Mouse (Mus musculus) CH12.LX (cell line): ENCODE measurements at regions not wholly inside any gene's neighbourhood (a gene's known extent, or its start where the extent isn't known, plus 50 kb on each side); places are given as distances from the start of the nearest gene placed in this dataset.

ENCODE experiments used
- DNase-seq: peaks from one replicate; pipeline ENCODE4 v3.0.0-alpha.2; 2013; ENCODE audit errors: extremely low read depth
- H3K27ac ChIP-seq: 2 replicates; pipeline ENCODE4 v1.5.1; 2012; ENCODE audit warnings: low read depth, mild to moderate bottlenecking, control low read depth, moderate library complexity; ENCODE audit not compliant: insufficient read depth
- H3K27me3 ChIP-seq: replicated peaks from 2 replicates; pipeline ENCODE3; 2012; ENCODE audit warnings: inconsistent platforms
- H3K36me3 ChIP-seq, 2 experiments: replicated peaks in 1 of 2; 2 replicates each; pipeline versions ENCODE3 to v1.6.1; 2012; ENCODE audit warnings: inconsistent platforms in 1 of 2, low read length in 1 of 2, mild to moderate bottlenecking in 1 of 2, mixed read lengths in 1 of 2, moderate library complexity in 1 of 2; ENCODE audit not compliant: control insufficient read depth in 1 of 2, insufficient read depth in 1 of 2
- H3K4me1 ChIP-seq, 2 experiments: 2 replicates each; pipeline ENCODE4 v1.6.1; 2012; ENCODE audit warnings: inconsistent platforms in 1 of 2, moderate library complexity in 1 of 2; ENCODE audit not compliant: insufficient read depth in 2 of 2, control insufficient read depth in 1 of 2
- H3K4me2 ChIP-seq: 2 replicates; pipeline ENCODE4 v1.6.1; 2012; ENCODE audit warnings: low read depth, mild to moderate bottlenecking, control low read depth; ENCODE audit not compliant: poor library complexity, insufficient read depth, severe bottlenecking
- H3K4me3 ChIP-seq, 3 experiments: fragments of 150-350 bp in 1 of 3; sonication (generic) in 1 of 3; replicated peaks in 1 of 3; 2 replicates each; pipeline versions ENCODE3 to v1.5.1; 2011 to 2012; ENCODE audit warnings: low read depth in 2 of 3, low read length in 2 of 3, mild to moderate bottlenecking in 2 of 3, moderate library complexity in 2 of 3, control low read depth in 1 of 3, improper control_type of control experiment in 1 of 3, inconsistent platforms in 1 of 3, mixed read lengths in 1 of 3; ENCODE audit not compliant: poor library complexity in 1 of 3
- H3K79me2 ChIP-seq: replicated peaks from 2 replicates; pipeline ENCODE4 v1.6.1; 2012; ENCODE audit warnings: mild to moderate bottlenecking, moderate library complexity; ENCODE audit not compliant: control insufficient read depth, poor library complexity, insufficient read depth, severe bottlenecking; ENCODE audit errors: extremely low read depth
- H3K9ac ChIP-seq: 2 replicates; pipeline ENCODE4 v1.6.1; 2012; ENCODE audit warnings: low read depth, mild to moderate bottlenecking, control low read depth, moderate library complexity; ENCODE audit not compliant: insufficient read depth
- H3K9me3 ChIP-seq: replicated peaks from 2 replicates; pipeline ENCODE3; 2012; ENCODE audit warnings: low read length, inconsistent platforms, mixed read lengths
- BHLHE40 ChIP-seq: IDR thresholded peaks from 2 replicates; pipeline ENCODE4 v1.6.1; 2011; ENCODE audit warnings: mild to moderate bottlenecking, low read depth, low read length, improper control_type of control experiment
- CHD1 ChIP-seq: IDR thresholded peaks from 2 replicates; pipeline ENCODE4 v1.6.1; 2012; ENCODE audit warnings: low read depth, low read length, improper control_type of control experiment, inconsistent platforms
- E2F4 ChIP-seq: IDR thresholded peaks from 2 replicates; pipeline ENCODE4 v1.6.1; 2011; ENCODE audit warnings: low read depth, low read length, improper control_type of control experiment; ENCODE audit not compliant: insufficient replicate concordance
- EP300 ChIP-seq: IDR thresholded peaks from 2 replicates; pipeline ENCODE4 v1.6.1; 2011; ENCODE audit warnings: low read length, improper control_type of control experiment
- ETS1 ChIP-seq: conservative IDR thresholded peaks from 2 replicates; pipeline ENCODE4 v1.6.1; 2012; ENCODE audit warnings: low read depth, mild to moderate bottlenecking, inconsistent platforms, low read length, improper control_type of control experiment, moderate library complexity
- GABPA ChIP-seq: IDR thresholded peaks from 2 replicates; pipeline ENCODE4 v1.6.1; 2012; ENCODE audit warnings: low read depth, low read length, improper control_type of control experiment, inconsistent platforms; ENCODE audit not compliant: insufficient replicate concordance
- IRF4 ChIP-seq: IDR thresholded peaks from 2 replicates; pipeline ENCODE4 v1.6.1; 2014; ENCODE audit warnings: low read depth, mild to moderate bottlenecking, inconsistent platforms, low read length, improper control_type of control experiment
- KAT2A ChIP-seq: IDR thresholded peaks from 2 replicates; pipeline ENCODE4 v1.6.1; 2012; ENCODE audit warnings: low read length, improper control_type of control experiment, inconsistent platforms; ENCODE audit not compliant: insufficient replicate concordance
- MAZ ChIP-seq: IDR thresholded peaks from 2 replicates; pipeline ENCODE4 v1.6.1; 2012; ENCODE audit warnings: low read depth, mild to moderate bottlenecking, inconsistent platforms, low read length, improper control_type of control experiment, moderate library complexity
- MEF2A ChIP-seq: IDR thresholded peaks from 2 replicates; pipeline ENCODE4 v1.6.1; 2014; ENCODE audit warnings: low read depth, mild to moderate bottlenecking, inconsistent platforms, low read length, improper control_type of control experiment, borderline replicate concordance
- MXI1 ChIP-seq: IDR thresholded peaks from 2 replicates; pipeline ENCODE4 v1.6.1; 2011; ENCODE audit warnings: mild to moderate bottlenecking, low read depth, low read length, improper control_type of control experiment
- MYC ChIP-seq: IDR thresholded peaks from 2 replicates; pipeline ENCODE4 v1.6.1; 2011; ENCODE audit warnings: low read depth, mild to moderate bottlenecking, improper control_type of control experiment, low read length
- NELFE ChIP-seq: IDR thresholded peaks from 2 replicates; pipeline ENCODE4 v1.6.1; 2011; ENCODE audit warnings: low read depth, low read length, improper control_type of control experiment
- NRF1 ChIP-seq: IDR thresholded peaks from 2 replicates; pipeline ENCODE4 v1.6.1; 2014; ENCODE audit warnings: low read depth, mild to moderate bottlenecking, inconsistent platforms, low read length, improper control_type of control experiment, moderate library complexity
- POLR2A ChIP-seq: IDR thresholded peaks from 2 replicates; pipeline ENCODE4 v1.6.1; 2011; ENCODE audit warnings: low read depth, mild to moderate bottlenecking, improper control_type of control experiment, low read length
- POLR2AphosphoS2 ChIP-seq: IDR thresholded peaks from 2 replicates; pipeline ENCODE4 v1.6.1; 2011; ENCODE audit warnings: low read depth, low read length, improper control_type of control experiment
- SIN3A ChIP-seq: IDR thresholded peaks from 2 replicates; pipeline ENCODE4 v1.6.1; 2012; ENCODE audit warnings: low read length, improper control_type of control experiment, inconsistent platforms
- SMC3 ChIP-seq: IDR thresholded peaks from 2 replicates; pipeline ENCODE4 v1.6.1; 2011; ENCODE audit warnings: low read depth, low read length, improper control_type of control experiment
- TBP ChIP-seq: conservative IDR thresholded peaks from 2 replicates; pipeline ENCODE4 v1.6.1; 2011; ENCODE audit warnings: low read depth, low read length, improper control_type of control experiment
- TCF12 ChIP-seq: IDR thresholded peaks from 2 replicates; pipeline ENCODE4 v1.6.1; 2014; ENCODE audit warnings: low read depth, mild to moderate bottlenecking, inconsistent platforms, low read length, improper control_type of control experiment
- USF1 ChIP-seq: IDR thresholded peaks from 2 replicates; pipeline ENCODE4 v1.6.1; 2014; ENCODE audit warnings: low read depth, mild to moderate bottlenecking, inconsistent platforms, low read length, improper control_type of control experiment
- USF2 ChIP-seq: conservative IDR thresholded peaks from 2 replicates; pipeline ENCODE4 v1.6.1; 2011; ENCODE audit warnings: low read depth, low read length, improper control_type of control experiment
- ZC3H11A ChIP-seq: IDR thresholded peaks from 2 replicates; pipeline ENCODE4 v1.6.1; 2012; ENCODE audit warnings: low read depth, mild to moderate bottlenecking, inconsistent platforms, low read length, improper control_type of control experiment
- ZKSCAN1 ChIP-seq: IDR thresholded peaks from 2 replicates; pipeline ENCODE4 v1.6.1; 2012; ENCODE audit warnings: low read depth, inconsistent platforms, low read length, improper control_type of control experiment, borderline replicate concordance
- ZMIZ1 ChIP-seq: IDR thresholded peaks from 2 replicates; pipeline ENCODE4 v1.6.1; 2012; ENCODE audit warnings: low read depth, mild to moderate bottlenecking, inconsistent platforms, low read length, improper control_type of control experiment
- dilution Hi-C: fragments of 300-500 bp; cut with MboI; formaldehyde crosslinking; loops from 2 replicates; pipeline ENCODE4 v1.14.3; 2020; ENCODE audit warnings: low sequenced_read_pairs; ENCODE audit not compliant: extremely low pct_unique_long_range_greater_than_20kb, extremely low pct_ligation_motif_present
- in situ Hi-C: fragments of 300-500 bp; cut with MboI; formaldehyde crosslinking; loops from 3 replicates; pipeline ENCODE4 v1.14.3; 2019; ENCODE audit warnings: low sequenced_read_pairs, low pct_ligation_motif_present, low pct_unique_long_range_greater_than_20kb, mixed read lengths

GRCm38 (mm10) chr1:52553871-52554270 lies 53.4 kb upstream of the Nab1 start:
- Histone ChIP-seq H3K27me3 (no peaks in the 10 kb centered on the region), H3K9ac (no peak overlapping the region), H3K9me3 (no peaks in the 10 kb centered on the region), H3K4me2 (no peak overlapping the region), H3K79me2 (no peaks in the 10 kb centered on the region), H3K4me1 (no peaks in the 10 kb centered on the region), H3K36me3 (no peaks in the 10 kb centered on the region), H3K4me3 (no peak overlapping the region), H3K27ac (no peak overlapping the region)
- no peak for TF ChIP-seq E2F4
- no peak for TF ChIP-seq TCF12
- TF ChIP-seq ZMIZ1, result no peak
- no peak for TF ChIP-seq USF2
- TF ChIP-seq NELFE, result no peak
- no peak for TF ChIP-seq ETS1
- no peak for TF ChIP-seq MYC
- TF ChIP-seq BHLHE40, result no peak
- no peak for TF ChIP-seq KAT2A
- TF ChIP-seq IRF4, result no peak
- no peak for TF ChIP-seq POLR2AphosphoS2
- no peak for TF ChIP-seq EP300
- TF ChIP-seq CHD1, result no peak
- no peak for TF ChIP-seq USF1
- no peak for TF ChIP-seq NRF1
- no peak for TF ChIP-seq GABPA
- no peak for TF ChIP-seq TBP
- TF ChIP-seq MAZ, result no peak
- TF ChIP-seq MEF2A, result no peak
- no peak for TF ChIP-seq MXI1
- dilution Hi-C loops (no loop called here), in situ Hi-C loops (no loop called here)
- no peak for DNase-seq

- H3K27ac ChIP-seq, result no peak overlapping the region
- in situ Hi-C loops, result no loop called here
- dilution Hi-C loops, result no loop called here
- no peak overlapping the region for H3K4me3 ChIP-seq
- H3K9ac ChIP-seq, result no peak overlapping the region
- no peaks in the 10 kb centered on the region for H3K9me3 ChIP-seq
- no peaks in the 10 kb centered on the region for H3K79me2 ChIP-seq
- H3K27me3 ChIP-seq, result no peaks in the 10 kb centered on the region
- no peak for DNase-seq
- no peaks in the 10 kb centered on the region for H3K36me3 ChIP-seq
- TF ChIP-seq ETS1, result no peak
- no peak for TF ChIP-seq MEF2A
- no peak for TF ChIP-seq SMC3
- TF ChIP-seq TBP, result no peak
- TF ChIP-seq USF2, result no peak
- TF ChIP-seq MXI1, result no peak
- TF ChIP-seq TCF12, result no peak
- no peak for TF ChIP-seq ZC3H11A
- no peak for TF ChIP-seq USF1
- TF ChIP-seq POLR2A, result no peak
- TF ChIP-seq SIN3A, result no peak
- TF ChIP-seq ZKSCAN1, result no peak
- no peak overlapping the region for H3K4me2 ChIP-seq
- 0 out of 4 replicates have a peak, but pooled peaks cover 0 to 2% of the 10 kb centered on the region in 2 experiments for H3K4me1 ChIP-seq
Measured at GRCm38 (mm10) chr1:52565812-52566211, 64.7 kb upstream of the Nemp2 start.
